Mouse (Mus musculus): Measurements from ENCODE around the gene Hyal2.

- no peak for TF ChIP-seq CTCF (IDR thresholded peaks at IDR 0.05; ENCODE audit: extremely low read depth, insufficient read depth, low read length)
- no peak for TF ChIP-seq POLR2A (IDR thresholded peaks at IDR 0.05; ENCODE audit: extremely low read depth, insufficient read depth, low read length)
These were observed 4.5 kb downstream of the Hyal2 start for GRCm38 (mm10) chr9:107572327-107572662.
